Mouse (Mus musculus): ENCODE measurements around the gene Crim1.
A peak's percentile ranks its signal among the peaks of the same experiment; 100 is the strongest.

Gene Crim1

GRCm38 (mm10) chr17:78199626-78200560 lies at the start of gene Crim1:
TSS of gene Crim1 (plus strand) at chr17:78200248.
- DNase-seq = peak; percentile 58 to 72

GRCm38 (mm10) chr17:78151479-78152282 lies 48.4 kb upstream of the Crim1 start:
- DNase-seq = no peak

DNA sequence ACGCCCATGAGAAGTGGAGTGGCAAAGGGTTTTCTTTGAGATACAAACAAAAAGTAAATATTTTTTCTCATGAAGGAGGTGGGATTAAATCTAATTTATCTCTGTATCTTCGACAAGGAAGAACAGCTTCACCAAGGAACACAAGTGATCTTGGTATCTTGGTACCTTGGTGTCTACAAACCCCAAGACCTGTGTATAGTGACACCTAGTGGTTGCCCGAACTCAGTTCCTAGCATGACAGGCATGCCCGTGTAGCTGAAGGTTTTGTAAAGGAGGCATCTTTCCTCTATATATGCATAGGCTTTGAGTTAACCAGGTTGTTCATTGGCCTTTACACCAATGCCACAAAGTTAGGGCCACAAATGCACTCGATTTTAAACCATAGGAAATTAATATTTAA lies 36.8 kb upstream of the Crim1 start:
- peak; percentile 81 to 83 for DNase-seq

GRCm38 (mm10) chr17:78163724-78164236 lies 36.3 kb upstream of the Crim1 start:
- no peak for DNase-seq

DNA sequence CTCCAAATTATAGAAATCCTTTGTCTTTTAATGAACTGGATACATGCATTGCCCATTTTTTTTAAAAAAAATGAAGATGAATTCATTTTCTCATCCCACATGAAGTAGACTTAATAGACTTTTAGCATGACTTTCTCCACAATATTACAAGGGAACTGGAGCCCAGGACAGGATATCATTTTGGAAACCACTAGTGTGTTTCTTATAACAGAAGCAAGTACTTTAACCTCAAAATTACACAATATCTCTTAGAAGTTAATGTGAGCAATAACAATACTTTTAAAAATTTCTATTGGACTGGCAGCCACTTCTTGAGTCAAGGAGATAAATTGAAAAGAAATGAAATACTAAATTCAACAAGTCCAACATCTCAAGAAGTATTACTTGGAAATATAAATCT lies 34.2 kb upstream of the Crim1 start:
- no peak for DNase-seq

GRCm38 (mm10) chr17:78166566-78166965 lies 33.5 kb upstream of the Crim1 start:
- DNase-seq = no peak

GRCm38 (mm10) chr17:78172371-78172770 lies 27.7 kb upstream of the Crim1 start:
- no peak for DNase-seq

DNA sequence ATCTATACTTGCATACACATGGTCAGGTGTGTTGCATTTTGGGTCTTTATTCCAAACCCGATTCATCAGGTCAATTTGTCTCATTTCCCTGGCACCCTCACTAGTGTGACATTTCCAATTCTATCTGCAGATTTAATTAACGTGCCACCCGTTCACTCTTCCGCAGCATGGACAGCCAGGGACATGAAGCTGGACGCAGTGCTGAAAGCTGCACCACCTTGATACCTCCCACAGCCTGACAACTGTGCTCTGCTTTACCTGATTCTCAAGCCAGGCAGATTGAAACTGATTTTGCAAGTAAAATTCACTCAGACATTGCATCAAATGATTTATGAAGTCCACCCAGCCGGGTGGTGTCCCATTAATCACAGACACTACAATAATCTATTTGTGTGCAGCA lies 19.3 kb upstream of the Crim1 start:
- DNase-seq = peak; percentile 9 to 11

- DNase-seq = no peak
Observed at GRCm38 (mm10) chr17:78196184-78196583, 3.9 kb upstream of the Crim1 start.

GRCm38 (mm10) chr17:78197111-78197510 lies 2.9 kb upstream of the Crim1 start:
- peak; percentile 77 to 81 for DNase-seq

- DNase-seq = no peak
Observed at GRCm38 (mm10) chr17:78198140-78198539, 1.9 kb upstream of the Crim1 start.

GRCm38 (mm10) chr17:78198820-78199219 lies 1.2 kb upstream of the Crim1 start:
- DNase-seq = no peak

DNA sequence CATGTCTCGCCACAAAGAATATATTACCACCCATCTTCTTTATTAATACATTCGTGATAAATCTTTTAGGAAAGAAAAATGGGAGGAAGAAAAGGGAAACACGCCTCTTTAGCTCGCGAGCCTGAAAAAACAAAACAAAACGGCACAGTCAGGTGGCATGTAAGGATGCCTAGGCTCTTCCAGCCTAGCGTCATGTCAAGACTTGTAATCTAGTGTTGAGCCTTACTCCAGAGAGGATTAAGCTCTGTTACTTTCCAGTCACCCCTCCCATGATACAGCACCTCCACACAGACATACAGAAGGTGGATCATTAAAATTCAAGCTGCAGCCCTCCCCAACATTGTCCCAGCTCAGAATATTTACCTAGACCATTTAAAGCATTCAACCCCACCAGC lies 820 bp upstream of the Crim1 start:
- no peak for DNase-seq

DNA sequence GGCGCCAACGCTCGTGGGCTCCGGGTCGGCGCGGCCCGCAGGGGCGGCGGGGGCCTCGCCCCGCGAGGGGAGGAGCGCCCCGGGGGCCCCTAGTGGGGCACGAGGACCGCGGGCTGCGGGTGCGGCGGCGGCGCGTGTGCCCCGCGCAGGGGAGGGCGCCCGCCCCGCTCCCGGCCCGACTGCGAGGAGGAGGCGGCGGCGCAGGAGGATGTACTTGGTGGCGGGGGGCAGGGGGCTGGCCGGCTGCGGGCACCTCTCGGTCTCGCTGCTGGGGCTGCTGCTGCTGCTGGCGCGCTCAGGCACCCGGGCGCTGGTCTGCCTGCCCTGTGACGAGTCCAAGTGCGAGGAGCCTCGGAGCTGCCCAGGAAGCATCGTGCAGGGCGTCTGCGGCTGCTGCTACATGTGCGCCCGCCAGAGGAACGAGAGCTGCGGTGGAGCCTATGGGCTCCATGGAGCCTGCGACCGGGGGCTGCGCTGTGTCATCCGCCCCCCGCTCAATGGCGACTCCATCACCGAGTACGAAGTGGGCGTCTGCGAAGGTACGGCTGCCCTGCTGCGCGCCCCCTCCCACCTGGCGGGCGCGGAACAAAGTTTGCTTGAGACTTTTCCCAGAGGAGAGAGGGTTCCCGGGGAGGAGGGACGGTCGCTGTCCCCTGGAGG lies 643 bp downstream of the Crim1 start:
- peak; percentile 42 to 59 for DNase-seq

DNA sequence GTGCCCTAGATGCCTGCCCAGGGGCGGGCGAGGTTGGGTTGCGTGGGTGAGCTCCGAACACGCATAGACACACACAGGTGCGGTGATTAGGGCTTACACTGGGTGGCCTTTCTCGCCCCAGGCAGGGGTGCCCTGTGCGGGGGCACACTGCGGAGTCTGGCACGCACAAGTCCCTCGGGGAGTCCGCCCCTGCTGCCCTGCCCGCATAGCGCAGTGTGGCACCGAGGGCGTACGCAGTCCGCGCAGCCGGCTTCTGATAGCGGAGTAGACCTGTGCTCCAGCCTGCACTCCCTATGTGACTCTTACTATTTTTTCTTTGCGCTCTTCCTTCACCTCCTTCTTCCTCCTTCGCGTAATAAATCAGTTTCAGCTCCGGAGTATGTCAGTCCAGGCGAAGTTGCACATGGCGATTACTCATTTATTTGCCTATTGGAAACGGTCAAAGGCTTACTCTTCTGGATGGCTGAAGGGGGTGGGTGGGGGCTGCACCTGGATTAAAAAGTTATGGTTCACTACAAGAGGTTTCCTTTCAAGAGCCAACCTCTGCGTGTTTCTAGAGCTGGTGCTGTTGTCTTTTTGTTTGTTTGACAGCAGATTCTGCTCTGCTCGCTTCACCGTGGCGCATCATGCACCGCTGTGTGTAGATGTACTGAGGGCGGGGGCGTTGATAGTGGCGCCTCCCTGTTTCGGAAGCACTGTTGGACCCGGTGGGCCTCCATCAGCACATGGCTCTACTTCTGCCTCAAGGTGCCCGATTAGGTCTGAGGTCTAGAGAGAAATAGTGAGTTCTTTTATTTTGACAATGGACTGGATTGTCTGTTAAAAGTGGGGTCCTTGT lies 1.4 kb downstream of the Crim1 start:
- DNase-seq = peak; percentile 26 to 45

DNA sequence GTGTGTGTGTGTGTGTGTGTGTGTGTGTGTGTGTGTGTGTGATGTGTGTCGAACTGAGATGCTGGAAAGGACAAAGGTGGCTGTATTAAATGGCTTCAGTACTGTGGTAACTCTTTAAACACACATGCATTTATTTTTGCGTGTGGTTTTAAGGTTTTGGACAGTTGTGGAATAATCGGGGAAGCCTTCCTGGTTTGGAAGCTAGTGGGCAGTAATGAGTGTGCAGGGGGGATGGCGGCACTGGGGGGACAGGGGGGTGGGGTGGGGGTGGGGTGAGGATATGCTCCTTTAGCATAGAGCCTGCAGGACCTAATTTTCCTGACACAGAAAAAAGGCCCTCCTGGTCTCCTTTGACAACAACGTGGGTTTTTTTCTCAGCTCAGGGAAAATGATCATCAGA lies 2.2 kb downstream of the Crim1 start:
- no peak for DNase-seq

DNA sequence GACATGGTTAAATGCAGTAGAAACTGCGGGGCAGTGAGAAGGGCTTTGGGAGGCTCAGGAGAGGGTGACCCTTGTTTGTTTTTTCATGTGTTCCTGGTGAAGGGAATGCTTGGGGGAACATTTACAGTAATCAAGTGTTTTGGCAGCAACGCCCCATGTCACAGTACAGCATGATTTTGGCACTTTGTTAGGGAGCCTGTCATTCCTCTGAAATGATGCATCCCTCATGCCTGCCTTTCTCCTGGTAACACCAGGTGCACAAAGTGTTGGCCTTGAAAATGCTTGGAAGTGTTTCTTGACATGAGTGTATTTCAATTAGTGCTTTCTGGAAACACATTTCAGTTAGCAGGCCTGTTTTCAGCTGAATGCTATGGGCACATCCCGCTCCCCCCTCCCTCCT lies 2.7 kb downstream of the Crim1 start:
- peak; percentile 37 to 51 for DNase-seq

- peak; percentile 18 to 26 for DNase-seq
Observed at GRCm38 (mm10) chr17:78203478-78203877, 3.4 kb downstream of the Crim1 start.

- DNase-seq = no peak
Observed at GRCm38 (mm10) chr17:78206421-78206820, 6.4 kb downstream of the Crim1 start.

- DNase-seq = no peak
Observed at GRCm38 (mm10) chr17:78207246-78207645, 7.2 kb downstream of the Crim1 start.

GRCm38 (mm10) chr17:78208805-78209204 lies 8.8 kb downstream of the Crim1 start:
- DNase-seq = no peak

- DNase-seq = no peak
Observed at GRCm38 (mm10) chr17:78209646-78210045, 9.6 kb downstream of the Crim1 start.
